Mouse (Mus musculus) kidney, postnatal 36 days (tissue): ENCODE measurements around the gene Zfp846.
A peak's percentile ranks its signal among the peaks of the same experiment; 100 is the strongest.
"Not testable (repeated sequence)": the region's sequence is repeated elsewhere in the genome, so short reads cannot be mapped to it uniquely, and the experiment has no call there.

Experiments used
- DNase-seq, 2 experiments: peaks; one replicate each; pipeline ENCODE4 v3.0.0; 2021 to 2022; ENCODE audit warnings: mixed read lengths in 2 of 2

Gene Zfp846

GRCm38 (mm10) chr9:20581175-20581634 lies at the start of gene Zfp846:
Gene Zfp846 (plus strand): TSS chr9:20581291.
- peak; percentile 99 for DNase-seq

DNA sequence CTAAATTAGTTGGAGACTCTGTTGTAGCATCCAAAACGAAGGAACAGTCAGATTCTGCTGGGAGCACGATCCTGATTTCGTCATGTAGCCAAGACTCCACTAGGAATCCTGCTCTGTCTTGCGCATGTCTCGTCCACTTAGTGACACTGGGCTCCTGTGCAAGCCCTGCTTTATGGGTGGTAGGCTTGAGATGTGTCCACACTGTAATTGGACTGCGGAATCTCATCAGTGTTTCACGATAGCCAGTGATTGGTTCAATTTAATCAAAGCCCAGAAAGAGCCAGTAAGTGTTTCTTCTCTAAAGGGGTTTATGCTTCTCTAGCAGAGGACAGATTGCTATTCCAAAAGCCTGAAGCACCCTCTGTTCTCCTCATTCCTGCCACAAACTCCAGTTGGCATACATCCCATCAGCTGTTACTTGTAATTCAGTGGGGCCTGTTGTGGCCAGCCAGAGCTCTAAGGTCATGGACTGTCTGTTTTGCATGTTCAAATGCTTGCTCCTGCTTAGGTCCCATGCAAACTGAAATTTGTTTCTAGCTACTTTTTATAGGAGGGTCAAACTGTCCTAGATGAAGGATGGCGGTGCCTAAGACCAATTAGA lies 46.7 kb upstream of the Zfp846 start:
- DNase-seq = no peak

DNA sequence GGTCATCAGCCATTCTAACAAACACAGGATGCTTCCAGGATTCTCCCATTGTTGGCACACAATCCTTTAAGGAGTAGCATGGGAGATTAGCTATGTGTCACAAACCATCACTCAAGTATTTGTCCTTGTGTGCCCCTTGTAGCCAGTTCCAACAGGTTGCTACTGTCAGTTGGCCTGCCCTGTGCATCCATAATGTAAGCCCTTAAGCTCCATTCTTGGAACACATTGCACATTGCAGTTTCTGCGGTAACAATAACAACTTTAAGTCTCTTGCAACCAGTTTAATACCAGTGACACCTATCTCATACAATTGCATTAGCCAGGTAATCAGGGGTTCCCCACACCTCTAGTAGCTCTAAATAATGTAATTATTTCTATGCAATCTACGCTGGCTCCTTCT lies 44.5 kb upstream of the Zfp846 start:
- DNase-seq = no peak

DNA sequence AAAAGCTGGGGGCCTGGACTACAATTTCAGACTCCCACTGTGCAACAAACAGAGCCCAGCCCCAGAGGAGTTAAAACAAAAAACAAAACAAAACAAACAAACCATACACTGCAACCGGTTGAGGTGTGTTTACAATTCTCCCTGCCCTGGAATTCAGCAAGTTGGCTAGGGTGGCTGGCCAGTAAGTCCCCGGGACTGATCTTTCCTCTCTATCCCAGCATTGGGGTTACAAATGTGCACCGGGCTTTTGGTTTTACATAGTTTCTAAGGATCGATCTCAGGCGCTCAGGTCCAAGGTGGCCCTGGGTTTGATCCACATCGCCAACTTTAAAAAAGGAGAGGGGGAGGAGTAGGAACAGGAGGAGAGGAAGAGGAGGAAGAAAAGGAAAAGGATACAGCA lies 37.6 kb upstream of the Zfp846 start:
- DNase-seq = no peak

DNA sequence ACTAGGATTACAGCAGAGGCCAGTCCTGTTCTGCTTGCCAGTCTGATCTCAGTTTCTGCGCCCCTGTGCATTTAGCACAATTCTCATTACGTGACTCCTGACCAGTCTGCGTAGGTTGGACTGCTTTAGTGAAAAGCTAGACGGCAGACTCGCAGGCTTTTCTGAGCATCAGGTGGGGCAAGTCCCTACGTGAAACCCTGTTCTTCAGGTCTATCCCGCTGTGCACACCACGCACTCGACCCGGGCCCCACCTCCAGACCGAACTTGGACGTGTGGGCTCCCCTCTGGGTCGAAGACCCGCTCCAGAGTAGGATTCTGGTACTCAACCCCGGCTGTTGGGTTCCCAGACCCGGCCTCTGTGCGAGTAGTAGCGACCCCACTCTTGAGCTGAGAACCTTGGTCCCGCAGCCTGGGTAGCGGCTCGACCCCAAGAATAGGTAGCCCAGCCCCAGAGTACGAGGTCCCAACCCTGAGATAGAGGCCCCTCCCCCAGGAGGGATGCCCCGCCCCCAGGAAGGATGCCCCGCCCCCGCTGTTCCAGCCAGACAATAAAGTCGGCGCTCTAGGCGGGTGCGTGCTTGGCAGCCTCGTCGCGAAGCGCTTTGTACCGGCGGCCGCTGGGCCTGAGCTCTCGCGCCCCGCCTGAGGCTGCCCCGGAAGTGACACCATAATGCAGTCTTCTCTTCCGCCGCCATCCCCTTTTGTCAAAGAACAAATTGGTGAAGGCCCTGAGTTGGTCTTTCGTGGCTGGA lies 36.8 kb upstream of the Zfp846 start:
- DNase-seq = peak; percentile 81 to 90

GRCm38 (mm10) chr9:20545151-20545550 lies 35.9 kb upstream of the Zfp846 start:
- peak; percentile 27 to 65 for DNase-seq

- no peak for DNase-seq
These were observed 29.3 kb upstream of the Zfp846 start for GRCm38 (mm10) chr9:20551781-20552275.

GRCm38 (mm10) chr9:20552698-20553097 lies 28.4 kb upstream of the Zfp846 start:
- no peak for DNase-seq

DNA sequence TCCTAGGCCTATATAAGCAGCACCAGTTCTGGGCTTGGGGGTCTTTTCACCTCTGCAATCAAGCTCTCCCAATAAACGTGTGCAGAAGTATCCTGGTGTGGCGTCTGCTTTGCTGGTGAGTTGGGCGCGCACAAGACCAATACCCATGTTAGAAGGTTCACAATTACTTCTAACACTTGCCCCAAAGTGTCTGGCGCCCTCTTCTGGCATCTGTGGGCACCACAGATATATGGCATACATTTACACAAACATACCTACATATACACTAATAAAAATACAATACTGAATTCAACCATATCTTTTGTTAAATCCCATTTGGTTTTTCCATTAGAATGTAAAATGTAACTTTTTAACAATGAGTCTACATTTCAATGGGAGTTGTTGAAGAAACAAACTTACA lies 18.9 kb upstream of the Zfp846 start:
- peak in 1 of 2 experiments; percentile 8 for DNase-seq

DNA sequence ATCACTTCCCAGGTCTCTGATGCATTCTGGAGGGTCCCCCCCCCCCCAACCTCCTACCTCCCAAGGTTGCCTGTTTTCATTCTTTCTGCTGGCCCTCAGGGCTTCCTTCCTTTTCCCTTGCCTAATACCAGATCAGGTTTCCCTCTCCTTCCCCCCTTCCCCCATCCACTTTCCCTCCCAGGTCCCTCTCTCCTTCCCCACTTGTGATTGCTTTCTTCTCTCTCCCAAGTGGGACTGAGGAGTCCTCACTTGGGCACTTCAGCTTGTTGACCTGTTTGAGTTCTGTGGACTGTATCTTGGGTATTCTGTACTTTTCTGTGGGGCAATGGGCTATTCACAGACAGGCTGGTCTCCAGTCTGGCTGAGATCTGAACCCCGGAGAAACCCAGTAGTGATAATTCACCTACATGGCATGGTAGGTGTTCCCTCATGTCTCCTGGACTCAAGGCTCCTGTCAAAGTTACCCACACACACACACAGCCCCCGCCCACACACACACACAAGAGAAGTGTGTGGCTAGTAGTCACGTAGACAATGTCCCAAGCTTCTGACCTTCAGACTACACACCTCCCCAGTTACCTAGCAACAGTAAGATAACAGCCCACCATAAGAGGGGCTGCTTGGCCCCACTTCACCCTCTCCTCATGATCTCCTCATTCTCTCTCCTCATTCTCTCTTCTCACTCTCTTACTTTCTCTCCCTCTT lies 15.6 kb upstream of the Zfp846 start:
- not testable (repeated sequence) for DNase-seq

- no peak for DNase-seq
These were observed 10.0 kb upstream of the Zfp846 start for GRCm38 (mm10) chr9:20571060-20571459.

DNA sequence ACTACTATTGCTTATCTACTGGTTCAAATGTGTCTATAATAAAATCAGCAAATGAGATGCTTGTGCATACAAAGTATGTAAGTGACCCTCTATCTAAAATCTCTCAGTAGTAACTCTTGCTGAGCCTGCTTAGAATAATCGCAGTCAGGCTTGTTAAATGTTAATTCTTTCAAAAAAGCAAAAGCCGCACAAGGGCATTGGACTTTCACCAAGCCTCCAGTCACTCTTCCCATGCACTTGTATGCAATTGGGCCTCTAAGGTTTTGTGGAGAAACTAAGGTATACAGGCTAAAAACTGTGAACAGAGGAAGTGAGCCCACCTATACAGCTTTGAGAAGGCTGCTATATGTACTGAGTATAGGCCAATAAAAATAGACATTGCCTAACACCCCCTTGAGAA lies 4.5 kb upstream of the Zfp846 start:
- peak; percentile 17 to 29 for DNase-seq

DNA sequence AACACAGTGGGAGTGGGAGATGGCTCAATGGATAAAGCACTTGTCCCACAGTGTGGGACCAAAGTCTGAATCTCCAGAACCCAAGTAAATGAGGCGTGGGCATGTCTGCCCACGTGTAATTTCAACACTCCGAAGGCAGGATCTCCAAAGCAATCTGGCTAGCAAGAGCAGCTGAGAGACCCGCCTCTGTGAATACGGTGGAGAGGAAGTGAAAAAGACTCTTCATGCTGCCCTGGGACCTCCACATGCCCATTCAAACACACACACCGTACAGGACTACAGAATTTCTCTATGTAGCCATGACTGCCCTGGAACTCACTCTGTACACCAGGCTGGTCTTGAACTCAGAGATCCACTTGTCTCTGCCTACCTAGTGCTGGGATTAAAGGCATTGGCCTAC lies 20.2 kb downstream of the Zfp846 start:
- DNase-seq = no peak

GRCm38 (mm10) chr9:20606269-20606668 lies 25.2 kb downstream of the Zfp846 start:
- DNase-seq = no peak

- peak; percentile 86 to 87 for DNase-seq
These were observed 26.2 kb downstream of the Zfp846 start for GRCm38 (mm10) chr9:20607100-20607974.

DNA sequence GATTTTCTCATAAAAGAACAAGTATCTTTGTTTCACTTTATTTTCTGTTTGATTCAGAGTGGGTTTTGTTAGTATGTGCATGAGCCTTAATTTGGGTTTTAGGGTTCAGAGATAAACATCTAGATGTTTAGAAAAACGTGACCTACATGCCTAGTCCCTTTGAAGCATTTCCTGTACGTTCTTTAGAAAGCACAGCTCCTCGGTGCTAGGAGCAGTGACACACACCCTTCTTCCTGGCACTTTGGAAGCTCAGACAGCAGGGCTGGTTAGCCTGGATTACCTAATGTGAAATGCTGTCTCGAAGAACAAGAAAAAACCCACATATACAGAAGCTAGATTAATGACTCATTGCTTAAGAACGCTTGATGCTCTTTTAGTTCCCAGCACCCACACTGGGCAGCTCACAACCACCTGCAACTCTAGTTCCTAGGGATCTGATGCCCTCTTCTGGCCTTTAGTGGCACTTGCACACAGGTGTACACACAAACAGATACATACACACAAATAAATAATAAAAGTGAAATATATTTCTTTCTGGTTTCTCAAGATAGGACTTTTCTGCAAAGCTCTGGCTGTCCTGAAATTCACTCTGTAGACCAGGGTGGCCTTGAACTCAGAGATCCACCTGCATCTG lies 28.9 kb downstream of the Zfp846 start:
- DNase-seq = no peak

GRCm38 (mm10) chr9:20611976-20612375 lies 30.9 kb downstream of the Zfp846 start:
- no peak for DNase-seq

- DNase-seq = no peak
These were observed 35.6 kb downstream of the Zfp846 start for GRCm38 (mm10) chr9:20616685-20617084.

- DNase-seq = no peak
These were observed 50.2 kb downstream of the Zfp846 start for GRCm38 (mm10) chr9:20631332-20631731.

DNA sequence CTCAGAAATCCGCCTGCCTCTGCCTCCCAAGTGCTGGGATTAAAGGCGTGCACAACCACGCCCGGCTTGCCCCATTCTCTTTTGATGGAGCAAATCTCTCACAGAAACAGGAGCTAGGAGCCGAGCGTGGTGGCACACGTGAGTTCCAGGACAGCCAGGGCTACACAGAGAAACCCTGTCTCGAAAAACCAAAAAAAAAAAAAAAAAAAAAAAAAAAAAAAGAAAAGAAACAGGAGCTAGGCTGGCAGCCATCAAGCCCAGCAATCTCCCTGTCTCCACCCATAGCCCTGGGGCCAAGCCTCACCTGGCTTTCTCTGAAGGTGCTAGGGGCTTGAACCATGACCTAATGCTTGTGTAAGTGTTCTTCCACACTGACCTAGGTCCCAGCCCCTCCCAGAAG lies 54.6 kb downstream of the Zfp846 start:
- not testable (repeated sequence) for DNase-seq

- DNase-seq = no peak
These were observed 55.2 kb downstream of the Zfp846 start for GRCm38 (mm10) chr9:20636256-20636655.

GRCm38 (mm10) chr9:20636790-20637189 lies 55.7 kb downstream of the Zfp846 start:
- no peak for DNase-seq
